Mouse (Mus musculus) heart, embryonic 13.5 days (tissue): ENCODE results near the gene Thtpa. TPM values are rescaled to one million over a fixed set of nuclear protein-coding genes. Genes with fewer than 3 reads are reported as not detected.

ENCODE experiments used
- ATAC-seq: fragments of 200-750 bp; cut with Nextera tagmentation; 2 replicates; pipeline ENCODE4 v1.8.0; 2017; ENCODE audit warnings: moderate TSS enrichment; ENCODE audit not compliant: insufficient number of reproducible peaks, low FRiP score, low TSS enrichment; ENCODE audit errors: extremely low read depth
- H3K27ac ChIP-seq: fragments of 300-500 bp; sonication (generic); replicated peaks from 2 replicates; pipeline ENCODE4 v1.5.1; 2015; ENCODE audit warnings: moderate library complexity, mild to moderate bottlenecking, inconsistent platforms
- H3K27me3 ChIP-seq: fragments of 300-500 bp; sonication (generic); replicated peaks from 2 replicates; pipeline ENCODE4 v1.6.1; 2015; ENCODE audit warnings: mild to moderate bottlenecking, inconsistent platforms
- H3K36me3 ChIP-seq: fragments of 300-500 bp; sonication (generic); 2 replicates; pipeline ENCODE4 v1.6.1; 2015; ENCODE audit warnings: mild to moderate bottlenecking, inconsistent platforms
- H3K4me1 ChIP-seq: fragments of 300-500 bp; sonication (generic); 2 replicates; pipeline ENCODE4 v1.6.1; 2015; ENCODE audit warnings: inconsistent platforms
- H3K4me2 ChIP-seq: fragments of 300-500 bp; sonication (generic); 2 replicates; pipeline ENCODE4 v1.6.1; 2015; ENCODE audit warnings: inconsistent platforms, mild to moderate bottlenecking, moderate library complexity
- H3K4me3 ChIP-seq: fragments of 300-500 bp; sonication (generic); 2 replicates; pipeline ENCODE4 v1.5.1; 2015; ENCODE audit warnings: moderate library complexity, mild to moderate bottlenecking, inconsistent platforms
- H3K9ac ChIP-seq: fragments of 300-500 bp; sonication (generic); 2 replicates; pipeline ENCODE4 v1.6.1; 2015; ENCODE audit warnings: inconsistent platforms, mild to moderate bottlenecking, moderate library complexity
- H3K9me3 ChIP-seq: fragments of 300-500 bp; sonication (generic); 2 replicates; pipeline ENCODE4 v1.6.1; 2016; ENCODE audit warnings: inconsistent platforms
- WGBS: fragments of 180-500 bp; shearing (Covaris S2); methylation state at CpG from one replicate; pipeline ENCODE4 v1.1.7; 2015; ENCODE audit warnings: mixed read lengths; 5-methylcytosine and 5-hydroxymethylcytosine counted together
- polyA plus RNA-seq: library from polyadenylated mRNA; unstranded; fragments of >200 nt; fragmentation: Nextera tagmentation; extraction: Ambion mirVana; gene quantifications from 2 replicates; pipeline ENCODE4 v1.2.1, GENCODE M21; 2015

Thtpa gene
- polyA plus RNA-seq, 1 experiment from 2014 or later = 15.9 TPM

DNA sequence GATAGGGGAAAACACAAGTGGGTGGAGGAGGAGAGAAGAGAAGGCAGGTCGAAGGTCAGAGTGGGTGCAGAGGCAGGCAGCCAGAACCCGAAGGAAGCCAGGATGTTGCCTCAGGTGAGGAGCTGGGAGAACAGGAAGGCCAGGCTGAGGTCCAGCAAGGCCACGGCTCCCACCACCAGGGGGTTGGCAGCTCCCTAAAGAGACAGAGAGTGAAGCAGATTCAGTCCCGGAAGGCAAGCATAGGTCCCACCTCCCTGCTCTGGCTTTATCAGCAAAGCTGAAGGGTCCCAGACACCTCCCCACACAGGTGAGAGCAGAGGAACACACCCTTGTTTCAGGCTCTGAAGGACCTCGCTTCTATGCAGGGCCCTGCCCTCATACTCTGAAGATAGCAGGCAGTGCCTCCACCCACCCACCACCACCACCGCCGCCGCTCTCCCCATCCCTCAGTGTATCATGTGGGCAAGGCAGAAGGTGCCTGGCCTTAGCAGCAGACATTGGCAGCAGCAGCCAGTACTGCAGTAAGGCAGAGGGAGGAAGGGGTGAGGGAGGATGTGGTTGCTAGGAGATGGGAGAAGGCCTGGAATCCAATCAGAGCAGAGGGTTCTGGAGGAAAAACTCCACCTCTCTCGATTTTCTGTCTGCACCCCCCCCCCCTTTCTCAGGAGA, 13.8 kb downstream of the Thtpa start:
- no peak overlapping the region for H3K4me2 ChIP-seq
- ATAC-seq = no peak
- peaks cover 69% of the 10 kb centered on the region for H3K27me3 ChIP-seq
- H3K27ac ChIP-seq = no peak overlapping the region
- H3K9ac ChIP-seq = no peak overlapping the region
- H3K36me3 ChIP-seq = no peaks in the 10 kb centered on the region
- H3K4me3 ChIP-seq = no peak overlapping the region
- no peaks in the 10 kb centered on the region for H3K9me3 ChIP-seq
- H3K4me1 ChIP-seq = peaks cover 29% of the 10 kb centered on the region
- 31% methylated on average over 9 of the region's 9 CpGs for WGBS

DNA sequence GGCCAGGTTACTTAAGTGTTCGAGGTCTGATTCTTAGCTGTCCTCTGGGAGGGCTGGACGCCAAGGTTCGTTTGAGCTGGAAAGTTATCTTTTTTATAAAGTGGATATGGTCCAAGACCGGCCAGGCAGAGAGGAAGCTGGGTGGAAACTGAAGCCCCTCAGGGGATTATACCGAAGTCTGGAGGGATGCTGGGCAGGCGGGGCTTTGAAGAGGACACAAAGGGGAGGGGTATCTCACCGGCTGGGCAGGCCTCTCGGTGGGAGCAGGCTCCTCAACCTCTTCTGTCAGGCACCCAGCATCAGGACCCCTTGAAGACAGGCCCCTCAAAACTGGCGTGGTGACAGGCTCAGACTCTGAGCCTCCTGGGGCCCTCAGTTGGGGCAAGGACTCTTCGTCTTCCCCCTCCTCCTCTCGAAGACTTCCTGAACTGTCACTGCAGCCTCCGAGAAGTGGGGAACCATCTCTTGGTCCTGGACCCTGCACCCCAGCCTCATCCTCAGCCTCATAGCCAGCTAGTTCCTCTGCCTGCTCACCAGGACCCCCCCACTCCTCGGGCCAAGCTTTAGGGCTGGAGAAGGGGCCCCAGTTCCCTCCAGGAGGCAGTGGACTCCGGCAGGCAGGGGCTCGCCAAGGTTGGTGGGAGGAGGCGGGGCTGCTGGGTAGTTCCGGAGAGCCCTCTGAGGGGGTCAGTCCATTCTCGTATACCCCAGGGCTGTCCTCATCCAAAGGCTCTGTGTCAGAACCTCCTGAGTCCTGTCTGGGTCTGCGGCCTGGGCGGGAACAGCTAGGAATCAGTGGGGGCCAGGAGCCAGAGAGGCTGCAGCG, 14.7 kb downstream of the Thtpa start:
- H3K27me3 ChIP-seq = peaks cover 77% of the 10 kb centered on the region
- no peak for ATAC-seq
- H3K4me2 ChIP-seq = peak overlapping the region; percentile 16
- no peaks in the 10 kb centered on the region for H3K36me3 ChIP-seq
- 13% methylated on average over 21 of the region's 21 CpGs for WGBS
- peaks cover 35% of the 10 kb centered on the region for H3K4me1 ChIP-seq
- no peak overlapping the region for H3K27ac ChIP-seq
- peak overlapping the region; percentile 4; the same call in 1 of the 2 replicates for H3K4me3 ChIP-seq
- peak overlapping the region; percentile 37; the same call in 1 of the 2 replicates for H3K9ac ChIP-seq
- H3K9me3 ChIP-seq = no peaks in the 10 kb centered on the region

- H3K27me3 ChIP-seq = peaks cover 81% of the 10 kb centered on the region
- H3K36me3 ChIP-seq = no peaks in the 10 kb centered on the region
- no peak overlapping the region for H3K4me3 ChIP-seq
- peaks cover 38% of the 10 kb centered on the region for H3K4me1 ChIP-seq
- no peak overlapping the region for H3K4me2 ChIP-seq
- no peak overlapping the region for H3K9ac ChIP-seq
- H3K9me3 ChIP-seq = no peaks in the 10 kb centered on the region
- 19% methylated on average over 9 of the region's 9 CpGs for WGBS
- no peak for ATAC-seq
- no peak overlapping the region for H3K27ac ChIP-seq
Measured at GRCm38 (mm10) chr14:55110076-55110475, 15.5 kb downstream of the Thtpa start.

GRCm38 (mm10) chr14:55111720-55112119, 17.1 kb downstream of the Thtpa start:
- Histone ChIP-seq H3K36me3 (no peaks in the 10 kb centered on the region), H3K4me1 (peaks cover 43% of the 10 kb centered on the region), H3K27me3 (peaks cover 97% of the 10 kb centered on the region), H3K9ac (no peak overlapping the region), H3K4me3 (no peak overlapping the region), H3K9me3 (no peaks in the 10 kb centered on the region), H3K27ac (no peak overlapping the region), H3K4me2 (no peak overlapping the region)
- ATAC-seq = no peak
- 72% methylated on average over 2 of the region's 2 CpGs for WGBS

- Histone ChIP-seq H3K36me3 (no peaks in the 10 kb centered on the region), H3K9ac (no peak overlapping the region), H3K27ac (no peak overlapping the region), H3K4me1 (peaks cover 44% of the 10 kb centered on the region), H3K4me3 (peak overlapping the region; percentile 56; the same call in 1 of the 2 replicates), H3K4me2 (peak overlapping the region; percentile 100), H3K9me3 (no peaks in the 10 kb centered on the region), H3K27me3 (peaks cover 98% of the 10 kb centered on the region)
- no peak for ATAC-seq
- WGBS = 59% methylated on average over 50 of the region's 51 CpGs
Measured at GRCm38 (mm10) chr14:55113351-55113974, 18.9 kb downstream of the Thtpa start.

DNA sequence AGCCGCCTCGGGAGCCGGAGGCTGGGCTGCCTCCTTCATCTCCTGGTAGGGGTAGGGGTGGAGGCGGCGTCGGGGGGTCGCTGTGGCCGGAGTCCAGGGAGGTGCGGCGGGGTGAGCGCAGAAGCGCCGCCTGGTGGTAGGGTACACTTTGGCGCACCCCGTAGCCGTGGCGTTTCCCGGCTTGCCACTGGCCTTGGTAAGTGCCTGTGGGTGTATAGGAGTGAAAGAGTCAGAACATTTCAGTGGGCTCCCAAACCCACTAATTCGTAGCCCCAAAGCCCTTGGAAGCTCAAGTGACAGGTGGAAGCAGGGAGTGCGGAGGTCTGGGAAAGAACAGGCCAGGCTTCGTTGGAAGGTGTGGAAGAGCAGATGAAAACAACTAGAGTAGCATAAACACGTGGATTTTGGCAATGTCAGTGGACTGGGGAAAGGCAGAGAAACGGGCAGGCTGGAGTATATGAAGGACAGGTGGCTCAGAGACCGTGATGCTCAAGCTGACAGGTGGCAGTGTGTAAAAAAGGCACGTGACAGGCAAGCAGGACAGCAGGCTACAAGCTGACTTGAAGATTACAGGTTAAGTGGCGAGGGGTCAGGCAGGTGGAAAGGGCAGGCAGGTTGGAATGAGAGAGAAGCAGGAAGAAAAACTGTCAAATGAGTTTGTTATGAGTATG, 19.5 kb downstream of the Thtpa start:
- Histone ChIP-seq H3K4me3 (peak overlapping the region; percentile 56), H3K36me3 (no peaks in the 10 kb centered on the region), H3K9me3 (no peaks in the 10 kb centered on the region), H3K27me3 (peaks cover 92% of the 10 kb centered on the region), H3K4me2 (peak overlapping the region; percentile 100), H3K4me1 (peaks cover 39% of the 10 kb centered on the region), H3K27ac (no peak overlapping the region), H3K9ac (peak overlapping the region; percentile 71)
- 6% methylated on average over 26 of the region's 26 CpGs for WGBS
- no peak for ATAC-seq

DNA sequence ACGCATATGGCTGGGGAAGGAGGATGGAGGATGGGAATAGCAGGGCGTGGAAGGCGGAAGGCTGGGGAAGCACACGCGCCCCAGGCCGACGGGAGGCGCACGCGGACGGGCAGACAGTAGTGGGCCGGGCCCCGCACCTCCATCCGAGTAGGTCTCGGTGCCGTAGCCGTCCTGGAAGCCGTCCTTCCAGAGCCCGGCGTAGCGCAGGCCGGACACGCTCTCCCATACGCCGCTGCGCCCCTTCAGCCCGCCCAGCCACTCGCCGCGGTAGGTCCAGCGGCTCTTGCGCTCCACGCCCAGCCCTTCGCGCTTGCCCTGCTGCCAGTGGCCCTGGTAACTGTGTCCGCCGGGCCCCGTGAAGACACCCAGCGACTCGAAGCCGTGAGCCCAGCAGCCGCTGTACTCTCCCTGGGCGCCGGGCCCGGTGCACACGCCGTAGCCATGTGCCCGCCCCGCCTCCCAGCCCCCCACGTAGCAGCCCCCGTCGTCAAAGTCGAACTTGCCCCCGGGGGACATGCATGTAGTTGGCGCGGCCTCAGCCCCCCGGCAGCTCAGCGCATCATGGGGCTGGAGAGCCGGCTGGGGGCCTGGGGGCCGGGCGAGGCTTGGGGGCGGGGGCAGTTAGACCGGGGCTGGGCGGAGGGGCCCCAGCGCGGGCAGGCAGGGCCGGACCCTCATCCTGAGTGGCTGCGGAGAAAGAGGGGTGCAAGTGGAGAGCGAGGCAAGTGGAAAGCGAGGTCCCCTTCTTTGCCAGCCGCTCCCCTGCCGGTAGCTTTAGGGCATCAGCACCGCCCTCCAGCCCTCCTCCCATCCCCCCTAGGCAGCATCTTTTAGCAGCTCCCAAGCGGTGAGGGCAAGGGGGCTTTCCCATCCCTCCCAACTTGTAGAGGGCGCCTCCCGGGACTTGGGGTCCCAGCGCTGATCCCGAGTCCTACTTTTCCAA, 20.4 kb downstream of the Thtpa start:
- H3K27ac ChIP-seq = no peak overlapping the region
- peak overlapping the region; percentile 56 for H3K4me3 ChIP-seq
- no peaks in the 10 kb centered on the region for H3K36me3 ChIP-seq
- WGBS = under 1% methylated on average over 68 of the region's 78 CpGs
- H3K4me2 ChIP-seq = peak overlapping the region; percentile 100
- H3K9ac ChIP-seq = peak overlapping the region; percentile 71
- peak; percentile 21; the same call in 1 of the 2 replicates for ATAC-seq
- H3K9me3 ChIP-seq = no peaks in the 10 kb centered on the region
- peaks cover 86% of the 10 kb centered on the region for H3K27me3 ChIP-seq
- peaks cover 34% of the 10 kb centered on the region for H3K4me1 ChIP-seq

DNA sequence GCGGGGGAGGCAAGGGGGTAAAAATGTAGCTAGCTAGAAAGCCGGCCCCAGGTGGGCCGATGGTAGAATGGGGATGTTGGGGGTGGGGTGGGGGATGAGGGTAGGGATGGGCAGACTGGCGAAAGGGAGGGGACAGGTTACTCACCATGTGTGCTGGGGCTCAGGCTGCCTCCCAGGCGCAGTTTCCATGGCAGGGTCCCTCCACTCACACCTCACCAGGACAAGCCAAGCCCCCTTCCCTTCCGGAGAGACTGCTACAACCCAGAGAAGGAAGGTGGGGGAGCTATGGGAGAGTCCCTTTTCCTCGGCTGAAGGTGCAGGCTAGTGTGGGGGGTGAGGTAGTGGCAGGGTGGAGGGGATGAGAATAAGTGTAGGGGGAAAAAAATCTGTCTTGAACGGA, 21.3 kb downstream of the Thtpa start:
- Histone ChIP-seq H3K4me3 (peak overlapping the region; percentile 56), H3K4me1 (peaks cover 34% of the 10 kb centered on the region), H3K27ac (no peak overlapping the region), H3K9me3 (no peaks in the 10 kb centered on the region), H3K36me3 (no peaks in the 10 kb centered on the region), H3K4me2 (peak overlapping the region; percentile 100), H3K27me3 (peaks cover 78% of the 10 kb centered on the region), H3K9ac (no peak overlapping the region)
- 2% methylated on average over 8 of the region's 8 CpGs for WGBS
- no peak for ATAC-seq

DNA sequence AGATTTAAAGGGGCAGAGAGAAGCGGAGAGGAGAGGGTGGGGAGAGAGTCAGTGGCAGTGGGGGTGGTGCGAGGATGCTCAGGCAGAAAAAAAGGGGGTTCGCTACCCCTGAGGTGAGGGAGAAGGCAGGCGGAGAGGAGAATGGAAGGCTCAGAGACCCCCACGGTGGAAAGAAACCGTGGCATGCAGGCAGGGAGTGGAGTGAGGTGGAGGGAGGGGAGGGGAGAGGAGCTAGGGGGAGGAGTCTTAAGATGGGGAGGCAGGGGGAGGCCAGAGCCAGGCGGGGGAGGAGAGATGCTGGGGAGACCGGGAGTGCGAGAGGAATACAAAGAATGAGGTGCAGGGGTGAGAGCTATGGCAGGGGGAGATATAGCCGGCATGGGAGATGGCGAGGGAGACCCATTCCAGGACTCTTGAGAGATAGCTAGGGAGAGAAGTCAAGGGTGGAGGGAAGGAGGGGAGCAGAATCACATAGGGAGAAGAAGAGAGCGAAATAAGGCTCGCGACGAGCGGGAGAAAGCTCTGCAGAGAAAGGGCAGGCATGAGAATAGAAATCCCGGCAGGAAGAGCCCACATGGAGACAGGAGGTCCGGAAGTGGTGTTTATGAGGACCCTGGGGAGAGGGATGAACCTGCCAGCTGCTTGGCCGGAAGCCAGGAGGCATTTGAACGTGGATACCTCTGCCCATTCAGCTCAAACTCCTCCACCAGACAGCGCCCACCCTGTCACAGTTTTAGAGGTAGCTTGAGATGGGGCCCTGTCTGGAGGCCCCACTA, 22.0 kb downstream of the Thtpa start, which contains the start of gene Jph4:
TSS of gene Jph4 (minus strand) at position 511 of the 776 bp plus-strand sequence.
- 7% methylated on average over 21 of the region's 21 CpGs for WGBS
- H3K4me2 ChIP-seq = peak within 1 kb of the TSS; percentile 100
- H3K4me1 ChIP-seq = peaks cover 34% of the 10 kb centered on the region
- H3K4me3 ChIP-seq = peak within 1 kb of the TSS; percentile 56
- H3K9ac ChIP-seq = no peak within 1 kb of the TSS
- peaks cover 70% of the 10 kb centered on the region for H3K27me3 ChIP-seq
- H3K9me3 ChIP-seq = no peaks in the 10 kb centered on the region
- no peak within 1 kb of the TSS for H3K27ac ChIP-seq
- no peak for ATAC-seq
- H3K36me3 ChIP-seq = no peaks in the 10 kb centered on the region

GRCm38 (mm10) chr14:55118852-55119251, 24.3 kb downstream of the Thtpa start:
- no peak overlapping the region for H3K27ac ChIP-seq
- 69% methylated on average over 4 of the region's 4 CpGs for WGBS
- peaks cover 52% of the 10 kb centered on the region for H3K27me3 ChIP-seq
- H3K4me2 ChIP-seq = no peak overlapping the region
- no peaks in the 10 kb centered on the region for H3K36me3 ChIP-seq
- H3K9ac ChIP-seq = no peak overlapping the region
- H3K4me1 ChIP-seq = peaks cover 42% of the 10 kb centered on the region
- no peak for ATAC-seq
- H3K9me3 ChIP-seq = no peaks in the 10 kb centered on the region
- no peak overlapping the region for H3K4me3 ChIP-seq
